Mouse (Mus musculus): ENCODE measurements around the gene Timm23. TPM values are rescaled to one million over a fixed set of nuclear protein-coding genes. Genes with fewer than 3 reads are reported as not detected.
A peak's percentile ranks its signal among the peaks of the same experiment; 100 is the strongest.

Timm23 gene
- polyA plus RNA-seq, 1 experiment from 2014 or later, result 315 TPM

- no peaks in the 10 kb centered on the region for H3K4me1 ChIP-seq (ENCODE audit: control insufficient read depth, insufficient read depth, low read length)
- H3K27me3 ChIP-seq (ENCODE audit: control insufficient read depth, insufficient read depth, low read length), result no peaks in the 10 kb centered on the region
- no peak overlapping the region for H3K9ac ChIP-seq (replicated peaks; ENCODE audit: low read length)
- no peak for ATAC-seq (replicated peaks; ENCODE audit: insufficient number of reproducible peaks, low FRiP score, low TSS enrichment, low read depth)
- 90% methylated on average over 4 of the region's 4 CpGs for WGBS
- H3K4me3 ChIP-seq (ENCODE audit: low read depth, low read length), result no peak overlapping the region
- no peak overlapping the region for H3K4me2 ChIP-seq (ENCODE audit: low read depth, low read length)
- H3K36me3 ChIP-seq (replicated peaks; ENCODE audit: control insufficient read depth, insufficient read depth, low read depth, low read length), result no peaks in the 10 kb centered on the region; the same call in 1 of the 2 replicates
- H3K27ac ChIP-seq (replicated peaks; ENCODE audit: low read depth, low read length), result no peak overlapping the region
- no peaks in the 10 kb centered on the region for H3K9me3 ChIP-seq (replicated peaks; ENCODE audit: control insufficient read depth, low read length)
- no peak for DNase-seq (ENCODE audit: low spot score)
Measured at GRCm38 (mm10) chr14:32170137-32170536, 31.6 kb downstream of the Timm23 start.

GRCm38 (mm10) chr14:32168653-32169231 is 33.0 kb downstream of the Timm23 start:
- H3K4me1 ChIP-seq (ENCODE audit: control insufficient read depth, insufficient read depth, low read length), result no peaks in the 10 kb centered on the region
- H3K9me3 ChIP-seq (replicated peaks; ENCODE audit: control insufficient read depth, low read length), result no peaks in the 10 kb centered on the region
- WGBS, result 79% methylated on average over 3 of the region's 3 CpGs
- DNase-seq (ENCODE audit: low spot score), result no peak
- ATAC-seq (replicated peaks; ENCODE audit: insufficient number of reproducible peaks, low FRiP score, low TSS enrichment, low read depth), result no peak
- H3K27ac ChIP-seq (replicated peaks; ENCODE audit: low read depth, low read length), result no peak overlapping the region
- H3K27me3 ChIP-seq (ENCODE audit: control insufficient read depth, insufficient read depth, low read length), result no peaks in the 10 kb centered on the region
- no peak overlapping the region for H3K4me2 ChIP-seq (ENCODE audit: low read depth, low read length)
- no peaks in the 10 kb centered on the region for H3K36me3 ChIP-seq (replicated peaks; ENCODE audit: control insufficient read depth, insufficient read depth, low read depth, low read length)
- no peak overlapping the region for H3K4me3 ChIP-seq (ENCODE audit: low read depth, low read length)
- no peak overlapping the region for H3K9ac ChIP-seq (replicated peaks; ENCODE audit: low read length)

- no peak overlapping the region for H3K4me3 ChIP-seq (ENCODE audit: low read depth, low read length)
- DNase-seq (ENCODE audit: low spot score), result no peak
- H3K36me3 ChIP-seq (replicated peaks; ENCODE audit: control insufficient read depth, insufficient read depth, low read depth, low read length), result no peaks in the 10 kb centered on the region
- no peaks in the 10 kb centered on the region for H3K4me1 ChIP-seq (ENCODE audit: control insufficient read depth, insufficient read depth, low read length)
- H3K9me3 ChIP-seq (replicated peaks; ENCODE audit: control insufficient read depth, low read length), result no peaks in the 10 kb centered on the region
- H3K9ac ChIP-seq (replicated peaks; ENCODE audit: low read length), result no peak overlapping the region
- no peak overlapping the region for H3K4me2 ChIP-seq (ENCODE audit: low read depth, low read length)
- H3K27me3 ChIP-seq (ENCODE audit: control insufficient read depth, insufficient read depth, low read length), result no peaks in the 10 kb centered on the region
- ATAC-seq (replicated peaks; ENCODE audit: insufficient number of reproducible peaks, low FRiP score, low TSS enrichment, low read depth), result no peak
- WGBS, result 91% methylated on average over 5 of the region's 5 CpGs
- H3K27ac ChIP-seq (replicated peaks; ENCODE audit: low read depth, low read length), result no peak overlapping the region
Measured at GRCm38 (mm10) chr14:32167326-32167725, 34.4 kb downstream of the Timm23 start.

GRCm38 (mm10) chr14:32166840-32167239 is 34.9 kb downstream of the Timm23 start:
- no peak overlapping the region for H3K9ac ChIP-seq (replicated peaks; ENCODE audit: low read length)
- DNase-seq (ENCODE audit: low spot score) (no peak), ATAC-seq (replicated peaks; ENCODE audit: insufficient number of reproducible peaks, low FRiP score, low TSS enrichment, low read depth) (no peak)
- no peak overlapping the region for H3K4me3 ChIP-seq (ENCODE audit: low read depth, low read length)
- no peaks in the 10 kb centered on the region for H3K9me3 ChIP-seq (replicated peaks; ENCODE audit: control insufficient read depth, low read length)
- H3K27me3 ChIP-seq (ENCODE audit: control insufficient read depth, insufficient read depth, low read length), result no peaks in the 10 kb centered on the region
- H3K4me2 ChIP-seq (ENCODE audit: low read depth, low read length), result no peak overlapping the region
- H3K27ac ChIP-seq (replicated peaks; ENCODE audit: low read depth, low read length), result no peak overlapping the region
- H3K36me3 ChIP-seq (replicated peaks; ENCODE audit: control insufficient read depth, insufficient read depth, low read depth, low read length), result no peaks in the 10 kb centered on the region
- WGBS, result 80% methylated on average over 1 of the region's 1 CpGs
- no peaks in the 10 kb centered on the region for H3K4me1 ChIP-seq (ENCODE audit: control insufficient read depth, insufficient read depth, low read length)

- no peak overlapping the region for H3K9ac ChIP-seq (replicated peaks; ENCODE audit: low read length)
- H3K4me2 ChIP-seq (ENCODE audit: low read depth, low read length), result peak overlapping the region; percentile 61; the same call in 1 of the 2 replicates
- 68% methylated on average over 2 of the region's 2 CpGs for WGBS
- no peak overlapping the region; the same call in 1 of the 2 replicates for H3K4me3 ChIP-seq (ENCODE audit: low read depth, low read length)
- no peaks in the 10 kb centered on the region for H3K4me1 ChIP-seq (ENCODE audit: control insufficient read depth, insufficient read depth, low read length)
- DNase-seq (ENCODE audit: low spot score), result peak; percentile 4
- no peaks in the 10 kb centered on the region for H3K27me3 ChIP-seq (ENCODE audit: control insufficient read depth, insufficient read depth, low read length)
- no peak for ATAC-seq (replicated peaks; ENCODE audit: insufficient number of reproducible peaks, low FRiP score, low TSS enrichment, low read depth)
- no peaks in the 10 kb centered on the region for H3K9me3 ChIP-seq (replicated peaks; ENCODE audit: control insufficient read depth, low read length)
- no peaks in the 10 kb centered on the region for H3K36me3 ChIP-seq (replicated peaks; ENCODE audit: control insufficient read depth, insufficient read depth, low read depth, low read length)
- no peak overlapping the region for H3K27ac ChIP-seq (replicated peaks; ENCODE audit: low read depth, low read length)
Measured at GRCm38 (mm10) chr14:32166062-32166441, 35.6 kb downstream of the Timm23 start.

- Histone ChIP-seq H3K27ac (replicated peaks; ENCODE audit: low read depth, low read length) (0 out of 2 replicates have a peak overlapping the region, but pooled peaks have one; percentile 35), H3K36me3 (replicated peaks; ENCODE audit: control insufficient read depth, insufficient read depth, low read depth, low read length) (no peaks in the 10 kb centered on the region), H3K4me3 (ENCODE audit: low read depth, low read length) (peak overlapping the region; percentile 38), H3K27me3 (ENCODE audit: control insufficient read depth, insufficient read depth, low read length) (no peaks in the 10 kb centered on the region), H3K9me3 (replicated peaks; ENCODE audit: control insufficient read depth, low read length) (no peaks in the 10 kb centered on the region), H3K4me2 (ENCODE audit: low read depth, low read length) (peak overlapping the region; percentile 61), H3K4me1 (ENCODE audit: control insufficient read depth, insufficient read depth, low read length) (0 out of 2 replicates have a peak, but pooled peaks cover 2% of the 10 kb centered on the region), H3K9ac (replicated peaks; ENCODE audit: low read length) (peak overlapping the region; percentile 13)
- DNase-seq (ENCODE audit: low spot score) (peak; percentile 72), ATAC-seq (replicated peaks; ENCODE audit: insufficient number of reproducible peaks, low FRiP score, low TSS enrichment, low read depth) (peak; percentile 72)
- WGBS, result under 1% methylated on average over 42 of the region's 42 CpGs
Measured at GRCm38 (mm10) chr14:32165278-32166061, 36.2 kb downstream of the Timm23 start.

- H3K27me3 ChIP-seq (ENCODE audit: control insufficient read depth, insufficient read depth, low read length), result no peaks in the 10 kb centered on the region
- WGBS, result 76% methylated on average over 8 of the region's 8 CpGs
- no peaks in the 10 kb centered on the region for H3K36me3 ChIP-seq (replicated peaks; ENCODE audit: control insufficient read depth, insufficient read depth, low read depth, low read length)
- no peak overlapping the region for H3K4me3 ChIP-seq (ENCODE audit: low read depth, low read length)
- no peak overlapping the region for H3K9ac ChIP-seq (replicated peaks; ENCODE audit: low read length)
- no peak overlapping the region for H3K27ac ChIP-seq (replicated peaks; ENCODE audit: low read depth, low read length)
- no peaks in the 10 kb centered on the region for H3K9me3 ChIP-seq (replicated peaks; ENCODE audit: control insufficient read depth, low read length)
- 0 out of 2 replicates have a peak, but pooled peaks cover 2% of the 10 kb centered on the region for H3K4me1 ChIP-seq (ENCODE audit: control insufficient read depth, insufficient read depth, low read length)
- ATAC-seq (replicated peaks; ENCODE audit: insufficient number of reproducible peaks, low FRiP score, low TSS enrichment, low read depth) (no peak), DNase-seq (ENCODE audit: low spot score) (no peak)
- no peak overlapping the region for H3K4me2 ChIP-seq (ENCODE audit: low read depth, low read length)
Measured at GRCm38 (mm10) chr14:32164173-32165051, 37.3 kb downstream of the Timm23 start.

Data from embryonic facial prominence, embryonic 11.5 days (tissue).